Mouse (Mus musculus) c-Kit-positive CD71-positive TER-119-negative erythroid progenitor cells, embryonic 14.5 days (primary cell): ENCODE measurements at regions not wholly inside any gene's neighbourhood (a gene's known extent, or its start where the extent isn't known, plus 50 kb on each side); places are given as distances from the start of the nearest gene placed in this dataset.

Source experiments
- DNase-seq: peaks from one replicate; pipeline ENCODE4 v3.0.0-alpha.2; 2013; ENCODE audit warnings: low read depth

DNA sequence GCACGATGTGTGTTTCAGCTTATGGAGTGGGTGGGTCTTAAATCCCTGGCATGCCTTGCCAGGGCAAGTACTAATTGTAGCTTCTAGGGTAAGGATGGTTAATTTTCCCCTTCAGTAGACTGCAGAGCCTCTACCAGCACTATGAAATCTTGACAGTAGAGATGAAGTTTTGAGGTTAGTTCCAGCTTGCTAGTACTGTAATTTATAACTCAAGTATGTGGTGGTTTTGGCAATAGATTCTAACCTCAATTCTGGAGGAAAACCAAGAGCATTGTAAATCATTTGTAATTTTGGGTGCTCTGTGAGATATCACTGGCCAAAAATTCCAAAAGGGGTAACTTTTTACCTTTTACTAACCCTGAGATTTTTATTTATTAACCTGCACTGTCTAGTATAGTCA lies 164.3 kb upstream of the Ednrb start:
- DNase-seq = no peak

DNA sequence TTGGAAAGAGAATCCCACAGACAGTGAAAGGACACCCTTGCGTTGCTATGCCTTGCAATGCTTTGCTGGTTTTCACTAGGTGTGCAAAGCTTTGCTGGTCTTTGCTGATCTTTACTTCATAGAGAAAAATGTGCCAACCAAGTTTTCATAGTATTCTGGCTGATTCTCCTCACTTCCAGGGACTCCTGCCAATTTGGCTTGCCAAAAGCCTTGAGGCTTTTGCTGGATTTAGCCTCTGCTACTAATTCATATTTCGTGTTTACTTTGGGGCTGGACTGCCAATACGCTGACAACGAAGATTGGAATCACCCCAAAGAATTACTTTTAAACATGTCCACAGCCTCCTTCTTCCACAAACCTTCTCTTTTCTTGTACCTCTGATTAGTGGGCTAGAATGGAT lies 162.2 kb upstream of the Ednrb start:
- no peak for DNase-seq

DNA sequence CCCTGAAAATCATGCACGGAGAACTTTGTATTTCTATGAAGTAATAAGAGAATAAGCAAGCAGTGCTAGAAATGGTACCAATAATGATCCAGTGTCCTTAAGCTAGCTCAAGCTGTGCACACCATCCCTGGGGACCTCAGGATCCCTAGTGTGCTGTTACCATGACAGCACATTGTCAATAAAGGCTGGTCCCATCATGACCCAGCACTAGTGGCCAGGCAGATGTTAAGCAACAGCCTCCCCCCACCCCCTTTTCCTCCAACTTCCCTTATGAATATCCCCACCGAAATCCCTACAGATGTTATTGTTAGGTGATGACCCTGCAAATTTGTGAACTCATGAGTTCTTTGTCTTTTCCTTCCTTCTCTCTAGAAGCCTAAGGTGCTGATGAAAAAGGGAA lies 160.9 kb upstream of the Ednrb start:
- DNase-seq = no peak

DNA sequence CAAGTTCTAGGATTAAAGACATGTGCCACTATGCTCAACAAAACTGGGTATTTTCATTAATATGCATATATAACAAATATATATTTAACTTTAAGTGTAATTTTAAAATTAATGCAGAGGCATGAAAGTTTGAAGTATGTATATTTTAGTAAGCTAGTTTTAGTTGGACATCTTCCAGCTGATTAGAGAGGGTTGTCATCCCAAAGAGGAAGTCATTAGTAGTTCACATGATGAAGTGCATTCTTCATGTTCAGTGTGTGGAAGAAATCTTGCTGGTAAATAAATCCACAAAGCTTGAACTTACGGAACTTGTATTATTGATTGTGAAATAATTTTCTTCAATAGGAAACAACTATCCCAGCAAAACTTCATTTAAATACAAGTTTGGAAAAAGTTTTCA lies 158.2 kb upstream of the Ednrb start:
- no peak for DNase-seq

DNA sequence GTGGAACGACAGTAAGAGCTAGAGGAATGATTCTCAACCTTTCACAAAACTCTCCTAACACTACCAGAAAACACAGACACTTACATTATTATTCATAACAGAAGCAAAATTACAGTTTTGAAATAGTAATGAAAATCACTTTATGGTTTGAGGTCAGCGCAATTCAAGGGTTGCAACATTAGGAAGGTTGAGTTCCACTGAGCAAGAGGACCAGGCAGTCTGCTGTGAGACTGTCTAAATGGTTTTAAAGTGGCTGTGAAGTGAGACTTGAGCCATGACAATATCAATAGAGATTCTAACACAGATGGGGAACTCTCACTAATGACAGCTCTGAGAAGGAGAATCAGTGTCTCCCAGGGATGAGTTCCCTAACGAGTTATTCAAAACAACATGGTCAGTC lies 146.2 kb upstream of the Ednrb start:
- DNase-seq = no peak

DNA sequence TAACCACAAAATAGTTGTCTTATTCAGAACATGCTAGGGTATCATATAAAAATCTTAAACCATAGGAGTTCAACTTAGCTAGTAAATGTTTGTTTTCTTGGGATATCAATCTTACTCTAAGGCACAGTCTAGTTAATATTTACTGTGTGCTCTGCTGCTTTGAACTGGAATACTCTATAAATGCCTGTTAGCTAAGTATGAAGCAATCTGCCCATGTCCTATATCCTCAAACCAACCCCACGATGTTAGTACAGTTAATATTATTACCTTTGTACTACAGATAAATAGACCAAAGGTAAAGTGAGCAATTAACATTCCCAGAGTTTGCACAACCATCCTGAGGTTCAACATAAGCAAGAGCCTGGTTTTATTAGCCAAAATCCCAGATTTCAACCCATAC lies 145.7 kb upstream of the Ednrb start:
- no peak for DNase-seq

DNA sequence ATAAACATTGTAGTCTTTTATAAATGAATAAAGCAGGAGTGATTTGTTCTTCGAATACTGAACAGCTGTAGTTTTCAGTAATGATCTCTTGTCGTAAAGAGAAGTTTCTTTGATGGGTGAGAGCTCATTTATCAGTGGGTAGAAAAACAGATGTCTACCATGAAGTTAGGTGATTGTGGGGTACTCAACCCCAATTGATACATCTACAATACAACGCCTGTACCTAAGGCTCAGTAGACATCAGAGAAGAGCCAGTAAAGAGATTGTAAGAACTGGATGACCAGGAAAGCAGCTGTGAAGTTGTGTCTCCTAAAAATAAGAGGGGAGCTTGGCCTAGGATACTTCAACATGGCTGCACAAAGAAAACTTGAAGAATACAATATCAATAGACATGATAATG lies 143.1 kb upstream of the Ednrb start:
- no peak for DNase-seq

DNA sequence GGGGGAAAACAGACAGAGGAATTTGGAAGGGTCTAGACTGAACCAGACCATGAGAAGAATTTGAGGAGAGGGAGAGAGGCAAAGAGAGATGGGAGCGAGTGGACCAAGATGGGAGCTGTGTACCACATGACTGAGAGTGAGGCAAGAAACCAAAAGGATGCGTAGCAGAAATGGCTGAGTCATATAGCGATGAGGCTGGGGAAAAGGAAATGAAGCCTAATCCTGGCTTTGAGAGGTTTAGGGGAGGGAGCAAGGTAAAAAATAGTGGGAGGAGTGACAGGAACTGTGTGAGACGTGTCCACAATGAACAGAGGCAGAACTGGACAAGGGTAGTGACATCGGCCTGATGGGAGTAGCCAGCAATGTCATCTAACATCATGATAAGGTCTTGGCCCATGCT lies 140.1 kb upstream of the Ednrb start:
- DNase-seq = no peak

DNA sequence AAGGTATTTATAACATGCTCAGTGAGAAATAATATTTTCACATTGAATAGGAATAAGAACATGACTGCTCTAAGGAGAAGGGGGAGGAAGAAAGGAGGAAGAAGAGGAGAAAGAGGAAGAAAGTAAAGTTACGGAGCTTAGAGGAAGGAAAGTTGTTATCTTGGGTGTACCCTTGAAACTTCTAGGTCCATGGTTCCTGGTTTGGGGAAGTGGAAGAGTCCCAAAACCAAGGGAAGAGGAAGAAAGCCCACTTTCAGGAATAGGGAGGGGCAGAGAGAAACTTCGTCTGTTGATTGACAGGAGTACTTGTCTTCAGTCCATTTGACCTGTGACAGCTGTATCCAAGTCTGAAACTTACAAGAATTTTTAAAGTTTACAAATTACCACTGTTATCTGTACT lies 134.6 kb upstream of the Ednrb start:
- no peak for DNase-seq

DNA sequence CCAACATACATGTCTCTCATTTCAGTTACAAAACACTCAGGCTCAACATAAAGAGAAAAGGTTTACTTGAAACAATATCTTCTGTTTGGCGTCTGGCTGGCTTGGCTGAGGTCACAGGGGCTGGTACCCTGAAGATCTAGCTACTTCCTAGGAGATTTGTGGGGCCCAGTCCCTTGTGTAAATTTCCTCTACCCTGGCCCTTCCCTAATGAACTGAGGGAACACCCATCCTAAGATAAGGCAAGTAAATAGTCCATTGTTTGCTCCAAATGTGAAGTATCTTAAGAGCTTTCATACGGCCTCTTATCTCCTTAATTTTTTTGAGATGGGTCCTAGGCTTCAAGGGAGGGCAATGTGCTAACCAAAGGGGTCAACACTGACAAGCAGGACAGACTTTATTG lies 133.6 kb upstream of the Ednrb start:
- DNase-seq = no peak

DNA sequence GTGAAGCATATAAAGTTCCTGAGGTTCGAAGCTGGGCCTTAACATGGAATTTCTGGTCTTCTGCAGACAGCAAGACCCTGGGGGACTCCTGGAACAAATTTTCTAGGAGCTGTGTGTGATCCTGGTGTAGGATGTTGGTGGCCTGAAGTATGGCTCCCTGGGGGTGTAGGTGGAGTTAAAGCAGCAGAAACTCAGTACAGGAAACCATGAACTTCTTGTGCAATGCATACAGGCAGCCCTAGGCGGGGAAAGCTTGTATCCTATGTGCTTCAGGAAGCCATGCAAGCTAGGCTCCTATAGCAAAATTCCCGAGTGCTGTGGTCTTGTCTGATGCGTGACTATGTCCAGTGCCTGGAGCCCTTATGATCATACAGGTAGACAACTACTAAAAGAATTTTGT lies 129.8 kb upstream of the Ednrb start:
- no peak for DNase-seq

DNA sequence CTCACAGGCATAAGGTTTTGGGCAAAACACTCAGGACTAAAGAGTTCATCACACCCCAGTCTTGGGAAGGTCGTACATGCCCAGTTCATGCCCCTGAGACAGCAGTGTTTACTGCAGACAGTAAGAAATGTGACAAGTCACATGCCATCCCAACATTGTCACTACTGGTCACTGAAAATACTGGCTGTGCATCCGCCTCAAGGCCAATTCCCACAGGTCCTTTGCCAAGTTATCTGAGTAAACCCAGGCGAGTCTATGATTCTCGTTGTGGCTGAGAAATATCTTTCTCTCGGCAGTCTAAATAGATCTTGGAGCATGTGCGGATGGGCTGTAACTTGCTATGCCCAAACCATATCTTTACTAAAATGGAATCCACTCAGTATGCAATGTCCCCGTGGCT lies 128.9 kb upstream of the Ednrb start:
- no peak for DNase-seq

DNA sequence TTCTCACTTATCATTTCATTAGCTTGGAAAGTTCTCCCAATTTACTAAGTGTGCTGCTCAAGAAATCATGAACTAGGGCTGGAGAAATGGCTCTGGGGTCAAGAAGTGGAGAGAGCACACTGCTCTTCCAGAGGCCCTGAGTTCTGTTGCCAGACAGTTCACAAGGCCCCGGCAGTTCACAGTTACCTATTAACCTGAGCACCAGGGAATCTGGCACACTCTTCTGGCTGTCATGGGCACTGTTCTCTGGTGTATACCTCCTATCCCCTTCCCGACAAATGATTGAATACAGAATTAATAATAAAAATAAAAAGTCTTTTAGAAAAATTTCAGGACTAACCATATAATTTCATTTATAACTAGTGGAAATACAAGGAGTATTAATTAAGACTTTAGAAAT lies 125.1 kb upstream of the Ednrb start:
- DNase-seq = no peak

DNA sequence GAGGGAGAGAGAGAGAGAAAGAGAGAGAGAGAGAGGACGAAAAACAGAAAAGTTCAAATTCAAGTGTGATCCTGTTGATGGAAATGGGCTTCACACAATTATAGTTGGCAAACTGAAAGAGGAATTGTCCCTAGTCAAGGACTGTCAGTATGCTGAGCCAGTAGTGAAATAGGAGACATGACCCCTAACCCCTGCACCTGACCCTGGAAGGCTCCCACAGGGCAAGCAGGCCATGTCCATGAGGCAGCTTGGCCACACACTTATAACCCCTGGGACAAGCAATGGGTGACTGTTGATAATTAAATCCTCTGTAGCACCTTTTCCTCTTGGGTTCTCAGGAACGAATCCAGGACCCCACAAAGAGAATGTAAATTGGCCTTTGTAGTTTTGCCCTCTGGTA lies 122.1 kb upstream of the Ednrb start:
- no peak for DNase-seq

DNA sequence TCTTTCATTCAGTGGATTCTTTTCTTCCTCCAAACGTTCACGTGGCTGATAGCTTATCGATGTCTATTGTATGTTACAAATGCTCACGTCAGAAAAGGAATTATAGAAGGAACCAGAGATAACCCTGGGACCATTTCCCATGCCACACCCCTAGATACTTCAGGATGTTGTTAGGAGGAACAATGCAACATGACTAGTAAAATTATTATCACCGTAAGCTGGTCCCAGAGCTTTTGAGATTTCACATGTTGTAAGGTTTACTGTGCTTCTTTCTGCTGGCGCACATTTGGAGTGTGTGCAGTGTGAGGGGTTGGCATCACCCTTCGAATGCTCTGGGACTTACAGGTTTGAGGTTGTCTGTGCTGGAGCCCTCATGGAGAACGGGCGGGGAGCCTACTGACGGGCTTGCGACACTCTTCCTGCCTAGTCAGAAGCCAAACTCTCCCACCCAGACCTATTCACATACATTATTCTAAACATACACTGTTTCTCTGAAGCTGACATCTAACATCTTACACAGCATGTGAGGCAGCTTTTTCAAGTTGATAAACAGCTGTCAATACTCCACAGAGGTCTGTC lies 118.2 kb upstream of the Ednrb start:
- no peak for DNase-seq

DNA sequence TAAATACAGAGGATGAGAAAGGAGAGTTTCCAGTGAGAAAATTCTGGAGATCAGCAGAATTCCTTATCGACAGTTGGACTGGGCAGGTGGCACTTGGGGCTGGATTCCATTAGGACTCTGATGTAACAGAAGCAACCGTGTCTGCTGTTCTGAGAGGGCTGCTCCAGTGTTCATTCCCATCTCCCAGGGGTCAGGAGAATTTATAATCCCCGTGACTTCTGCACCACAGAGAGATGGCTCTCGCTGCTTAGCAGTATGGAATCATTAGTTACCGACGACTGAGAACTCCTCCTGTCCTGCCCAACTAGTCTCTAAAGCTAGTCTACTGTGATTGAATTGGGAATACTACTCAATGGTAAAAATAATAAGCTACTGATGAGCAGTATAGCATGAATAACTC lies 107.7 kb upstream of the Ednrb start:
- DNase-seq = no peak

DNA sequence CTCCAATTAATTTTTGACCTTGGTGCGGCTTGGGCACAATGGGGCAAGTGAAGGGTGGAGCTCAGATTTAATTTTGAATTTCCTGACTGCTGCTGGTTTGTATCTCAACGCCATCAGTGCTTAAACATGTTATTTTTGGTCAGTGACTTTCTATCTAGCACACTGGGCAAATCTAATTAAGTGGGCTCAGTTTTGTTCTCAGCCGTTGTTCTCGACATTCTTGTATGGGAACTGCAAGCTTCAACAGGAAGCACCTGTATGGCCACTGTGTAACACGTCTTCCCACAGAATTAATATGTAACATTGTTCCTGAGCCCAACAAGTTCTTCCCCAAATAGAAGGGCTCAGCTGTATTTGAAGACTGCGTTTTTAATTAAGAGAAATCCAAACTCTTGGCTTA lies 105.7 kb upstream of the Ednrb start:
- DNase-seq = no peak

DNA sequence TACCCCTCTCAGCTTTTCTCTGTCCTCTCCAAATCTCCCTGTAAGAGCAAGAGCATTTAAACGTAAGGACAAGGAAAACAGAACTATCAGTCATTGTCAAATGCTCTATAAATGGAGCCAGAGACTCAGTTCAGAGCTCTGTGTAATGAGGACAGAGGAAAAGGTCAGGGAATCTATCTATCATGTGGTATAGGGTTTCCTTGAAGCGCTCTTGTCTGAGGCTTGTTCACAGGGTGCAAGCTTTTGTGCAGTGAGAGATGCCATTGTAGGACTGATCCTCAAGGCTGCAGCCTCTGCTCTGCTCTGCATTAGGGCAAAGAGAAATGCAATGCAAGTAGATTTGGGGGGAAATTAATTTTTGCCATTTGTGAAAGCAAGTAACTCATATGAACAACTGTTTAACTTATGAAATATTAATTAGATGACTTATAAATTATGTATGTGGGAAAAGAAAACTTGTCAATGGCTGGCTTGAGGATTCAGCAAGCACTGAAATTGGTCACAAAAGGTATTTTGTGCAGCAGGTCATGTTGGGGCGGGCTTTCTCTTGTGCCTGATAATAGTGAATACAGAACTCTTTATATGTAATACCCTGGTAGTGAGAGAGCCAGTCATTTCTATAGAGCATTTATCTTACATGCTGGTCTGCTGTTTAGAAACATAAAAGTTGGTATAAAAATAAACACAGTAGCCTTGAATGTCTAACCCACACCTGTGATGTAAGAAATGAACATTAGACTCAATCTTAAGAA lies 104.0 kb upstream of the Ednrb start:
- no peak for DNase-seq

DNA sequence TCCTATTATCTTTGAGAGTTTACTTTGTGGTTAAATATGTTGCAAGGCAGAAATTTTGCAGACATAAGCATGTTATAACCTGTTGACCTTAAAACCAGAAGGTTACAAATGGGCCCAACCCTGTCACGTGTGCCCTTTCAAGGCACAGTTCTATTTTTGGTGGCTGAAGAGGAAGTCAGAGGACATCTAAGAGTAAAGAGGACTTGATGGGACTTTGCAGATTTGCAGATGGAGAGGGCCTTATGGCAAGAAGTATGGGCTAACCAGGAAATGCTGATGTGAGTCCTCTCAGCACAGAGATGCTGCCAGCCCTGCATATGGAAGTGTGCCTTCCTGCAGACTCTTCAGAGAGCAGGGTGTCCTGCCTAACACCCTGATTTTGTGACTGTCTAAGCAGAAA lies 101.6 kb upstream of the Ednrb start:
- no peak for DNase-seq

DNA sequence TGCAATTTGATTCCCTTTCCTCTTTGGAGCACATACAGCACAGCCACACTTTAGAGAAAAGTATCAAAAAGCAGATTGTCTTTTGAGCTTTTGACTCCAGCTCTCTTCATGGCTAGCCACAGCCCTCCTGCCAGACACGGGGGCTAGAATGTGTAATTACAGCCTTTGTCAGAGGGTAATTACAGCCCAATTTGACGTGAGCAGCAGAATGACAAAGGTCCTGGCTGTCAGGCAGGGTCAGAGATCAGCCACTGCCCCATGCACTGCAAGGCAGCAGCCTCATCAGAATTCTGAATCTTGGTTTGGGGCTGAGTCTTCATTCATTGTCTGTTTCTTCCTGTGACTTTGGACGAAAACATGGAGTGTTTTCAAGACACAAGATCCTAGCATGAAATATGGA lies 95.7 kb upstream of the Ednrb start:
- no peak for DNase-seq

DNA sequence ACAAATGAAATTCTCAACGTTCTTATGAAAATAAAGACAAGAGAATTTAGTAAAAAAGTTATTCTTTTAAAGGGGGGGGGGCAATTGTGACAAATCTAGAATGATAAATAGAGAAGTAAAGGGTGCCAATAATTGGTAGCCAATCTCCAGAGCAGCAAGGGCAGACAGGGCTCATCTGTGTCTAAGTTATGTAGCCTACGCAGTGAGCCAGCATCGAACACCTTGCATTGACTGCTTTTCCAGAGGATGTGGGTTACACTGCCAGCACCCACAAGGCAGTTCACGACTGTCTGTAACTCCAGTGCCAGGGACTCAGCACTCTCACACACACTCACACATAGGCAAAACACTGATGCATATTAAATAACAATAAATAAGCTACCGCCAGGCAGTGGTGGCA lies 94.7 kb upstream of the Ednrb start:
- DNase-seq = no peak

DNA sequence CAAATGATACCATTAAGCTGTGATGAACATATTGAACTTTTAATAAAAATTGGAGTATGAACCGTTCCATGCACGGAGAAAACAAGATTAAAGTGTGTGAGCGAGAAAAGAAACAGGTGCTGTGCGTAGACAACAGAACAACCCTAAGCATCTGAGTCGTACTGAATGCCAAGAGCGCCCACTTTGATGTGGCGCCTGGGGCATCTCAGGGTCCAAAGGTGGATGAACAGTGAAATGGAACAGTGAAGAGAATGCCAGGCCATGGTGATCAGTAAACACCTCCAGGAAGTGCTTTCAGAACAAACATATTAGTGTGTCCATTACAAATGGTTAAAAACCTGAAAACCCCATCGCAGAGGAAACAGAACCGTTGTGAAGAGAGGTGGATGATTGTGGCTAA lies 94.0 kb upstream of the Ednrb start:
- DNase-seq = no peak

DNA sequence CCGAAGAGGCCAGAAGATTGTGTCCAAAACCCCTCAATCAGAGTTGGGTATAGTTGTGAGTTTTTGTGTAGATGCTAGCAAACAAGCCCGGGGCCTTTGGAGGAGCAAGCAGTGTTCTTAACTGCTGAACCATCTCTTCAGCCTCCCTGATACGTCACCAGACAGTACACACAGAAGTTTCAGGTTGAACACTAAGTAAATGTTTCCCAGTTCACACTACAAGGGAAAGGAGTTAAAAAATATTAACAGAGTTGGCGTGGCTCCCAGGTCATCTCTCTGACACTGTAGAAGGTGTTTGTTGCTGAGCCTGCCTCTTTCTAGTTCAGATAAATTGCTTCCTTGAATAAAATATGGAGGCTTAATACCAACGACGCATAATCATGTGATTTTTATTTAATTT lies 93.5 kb upstream of the Ednrb start:
- no peak for DNase-seq

DNA sequence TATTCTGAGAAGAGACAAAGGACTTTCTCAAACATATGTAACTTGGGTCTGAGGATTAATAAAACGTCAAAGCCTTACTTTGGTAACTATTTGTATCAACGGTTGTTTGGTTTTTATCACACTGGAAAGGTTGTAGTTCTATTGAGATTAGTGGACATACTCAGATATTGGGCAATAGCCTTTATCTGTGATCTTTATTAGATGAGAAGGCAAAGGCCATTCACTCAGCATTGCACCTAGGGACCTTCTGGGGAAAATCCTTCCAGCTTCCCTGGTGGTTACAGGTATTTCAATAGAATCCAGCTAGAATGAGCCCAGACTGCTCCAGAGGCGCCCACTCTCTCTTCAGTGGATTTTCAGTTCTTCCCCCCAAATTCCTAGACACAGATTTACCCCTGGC lies 89.6 kb upstream of the Ednrb start:
- no peak for DNase-seq
